Mouse (Mus musculus) myocyte (in vitro differentiated cells): ENCODE results near the gene Iqgap1. TPM values are rescaled to one million over a fixed set of nuclear protein-coding genes. Genes with fewer than 3 reads are reported as not detected.

ENCODE experiments used
- H3K27me3 ChIP-seq: one replicate; pipeline ENCODE4 v1.6.1; 2011; ENCODE audit not compliant: control insufficient read depth, insufficient read depth, insufficient read length
- H3K36me3 ChIP-seq: one replicate; pipeline ENCODE4 v1.6.1; 2011; ENCODE audit not compliant: control insufficient read depth, insufficient read depth
- H3K4me2 ChIP-seq: one replicate; pipeline ENCODE4 v1.6.1; 2011; ENCODE audit warnings: low read depth, control low read depth
- H3K4me3 ChIP-seq: one replicate; pipeline ENCODE4 v1.5.1; 2011; ENCODE audit warnings: mild to moderate bottlenecking, control low read depth, moderate library complexity
- H3K79me2 ChIP-seq: one replicate; pipeline ENCODE4 v1.6.1; 2011; ENCODE audit not compliant: control insufficient read depth, insufficient read depth
- H3ac ChIP-seq: one replicate; pipeline ENCODE4 v1.6.1; 2011; ENCODE audit not compliant: control insufficient read depth, insufficient read length
- CEBPB ChIP-seq: IDR thresholded peaks from 2 replicates; pipeline ENCODE4 v1.6.1; 2011; ENCODE audit warnings: mild to moderate bottlenecking, moderate library complexity; ENCODE audit not compliant: poor library complexity, insufficient read depth, severe bottlenecking
- E2F4 ChIP-seq: IDR thresholded peaks from one replicate; pipeline ENCODE4 v1.6.1; 2011; ENCODE audit warnings: mild to moderate bottlenecking, control low read depth, moderate library complexity; ENCODE audit not compliant: insufficient read depth
- MAX ChIP-seq: IDR thresholded peaks from one replicate; pipeline ENCODE4 v1.6.1; 2011; ENCODE audit warnings: low read depth, mild to moderate bottlenecking, control low read depth
- MYOD1 ChIP-seq, 3 experiments: IDR thresholded peaks; one replicate each; pipeline ENCODE4 v1.6.1; 2011; ENCODE audit warnings: control low read depth in 2 of 3, low read depth in 2 of 3, mild to moderate bottlenecking in 2 of 3, moderate library complexity in 1 of 3; ENCODE audit not compliant: insufficient read length in 2 of 3, control insufficient read depth in 1 of 3
- MYOG ChIP-seq, 3 experiments: IDR thresholded peaks; one replicate each; pipeline ENCODE4 v1.6.1; 2011; ENCODE audit warnings: control low read depth in 2 of 3, low read depth in 2 of 3, mild to moderate bottlenecking in 2 of 3; ENCODE audit not compliant: insufficient read length in 2 of 3, control insufficient read depth in 1 of 3, insufficient read depth in 1 of 3
- POLR2A ChIP-seq: IDR thresholded peaks from one replicate; pipeline ENCODE4 v1.6.1; 2011; ENCODE audit warnings: low read depth, mild to moderate bottlenecking, control low read depth, moderate library complexity; ENCODE audit not compliant: insufficient read length
- POLR2AphosphoS2 ChIP-seq: IDR thresholded peaks from one replicate; pipeline ENCODE4 v1.6.1; 2011; ENCODE audit warnings: low read depth, control low read depth; ENCODE audit not compliant: insufficient read length
- REST ChIP-seq: IDR thresholded peaks from one replicate; pipeline ENCODE4 v1.6.1; 2011; ENCODE audit warnings: mild to moderate bottlenecking, control low read depth, moderate library complexity; ENCODE audit not compliant: insufficient read depth, insufficient read length
- SRF ChIP-seq: IDR thresholded peaks from one replicate; pipeline ENCODE4 v1.6.1; 2011; ENCODE audit warnings: low read depth; ENCODE audit not compliant: control insufficient read depth, insufficient read length
- TCF12 ChIP-seq: IDR thresholded peaks from one replicate; pipeline ENCODE4 v1.6.1; 2011; ENCODE audit warnings: mild to moderate bottlenecking, control low read depth; ENCODE audit not compliant: poor library complexity, insufficient read depth, severe bottlenecking
- TCF3 ChIP-seq: IDR thresholded peaks from one replicate; pipeline ENCODE4 v1.6.1; 2011; ENCODE audit warnings: low read depth, control low read depth; ENCODE audit not compliant: insufficient read length
- USF1 ChIP-seq: IDR thresholded peaks from one replicate; pipeline ENCODE4 v1.6.1; 2011; ENCODE audit warnings: low read depth, mild to moderate bottlenecking, control low read depth, moderate library complexity
- polyA plus RNA-seq: library from polyadenylated mRNA; unstranded; fragments of >200 nt; fragmentation: generic; extraction: Trizol; gene quantifications from one replicate; pipeline ENCODE4 v1.2.1, GENCODE M21; 2012; ENCODE audit warnings: missing spikeins

The Iqgap1 gene
- 61.7 TPM for polyA plus RNA-seq

DNA sequence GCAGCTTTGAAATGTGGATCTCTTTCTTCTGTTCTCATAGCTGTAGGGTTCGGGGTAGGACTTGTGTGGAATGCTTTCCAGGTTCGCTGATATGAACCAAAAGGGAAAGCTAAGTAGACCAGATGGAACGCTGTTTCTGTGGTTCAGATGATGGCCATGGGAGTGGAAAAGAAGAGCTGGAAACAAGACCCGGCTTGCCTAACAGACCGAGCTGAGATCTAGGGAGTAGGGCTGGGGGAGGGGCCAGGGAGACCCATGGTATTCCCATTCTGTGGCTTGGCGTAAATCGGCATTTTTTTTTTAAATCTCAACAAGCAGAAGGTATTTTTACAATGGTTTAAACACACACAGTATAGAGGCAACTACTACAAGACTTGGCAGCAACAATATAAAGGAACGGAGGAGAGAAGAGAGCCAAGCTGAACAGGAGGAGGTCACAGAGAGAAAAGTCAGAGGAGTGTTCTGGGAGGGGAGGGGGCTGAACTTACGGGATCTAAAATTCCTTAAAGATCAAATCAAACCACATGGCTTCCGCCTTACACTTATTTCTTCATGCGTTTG lies at the start of gene Iqgap1:
Iqgap1 (minus strand) TSS at position 132 of the 561 bp plus-strand sequence.
- Histone ChIP-seq H3K4me2 (peak within 1 kb of the TSS; percentile 47), H3K4me3 (no peak within 1 kb of the TSS), H3K79me2 (no peaks in the 10 kb centered on the region), H3ac (no peak within 1 kb of the TSS), H3K36me3 (no peaks in the 10 kb centered on the region), H3K27me3 (no peaks in the 10 kb centered on the region)
- TF ChIP-seq MYOD1 (IDR thresholded peaks at IDR 0.05; ENCODE audit: control insufficient read depth in 1 of 3, insufficient read length in 2 of 3, low read depth in 2 of 3) (no peak), USF1 (no peak), SRF (no peak), TCF3 (no peak), POLR2AphosphoS2 (no peak), TCF12 (no peak), E2F4 (no peak), MAX (no peak)

DNA sequence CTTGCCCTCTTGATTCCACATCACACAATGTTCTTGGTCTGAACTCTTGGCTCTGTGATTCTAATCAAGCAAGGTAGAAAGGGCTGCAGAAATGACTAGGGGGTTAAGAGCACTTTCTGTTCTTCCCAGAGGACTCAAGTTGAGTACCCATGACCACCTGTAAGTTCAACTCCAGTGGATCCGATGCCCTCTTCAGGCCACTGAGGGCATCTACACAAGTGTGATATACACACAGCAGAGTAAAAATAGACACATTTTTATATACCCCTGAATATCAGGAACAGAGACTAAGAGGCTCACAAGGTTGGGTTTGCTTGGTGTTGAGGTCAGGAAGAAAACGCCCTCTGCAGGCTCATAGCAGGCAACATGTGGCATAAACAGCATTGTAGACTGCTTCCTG lies 47.9 kb upstream of the Iqgap1 start:
- no peak overlapping the region for H3K4me2 ChIP-seq
- H3ac ChIP-seq: no peak overlapping the region
- H3K79me2 ChIP-seq: no peaks in the 10 kb centered on the region
- peaks cover 27% of the 10 kb centered on the region for H3K36me3 ChIP-seq
- TF ChIP-seq TCF3 (no peak), USF1 (no peak), MYOD1 (IDR thresholded peaks at IDR 0.05; ENCODE audit: control insufficient read depth in 1 of 3, insufficient read length in 2 of 3, low read depth in 2 of 3) (no peak), TCF12 (no peak), SRF (no peak), MAX (no peak), CEBPB (no peak), POLR2A (no peak), MYOG (IDR thresholded peaks at IDR 0.05; ENCODE audit: control insufficient read depth in 1 of 3, insufficient read depth in 1 of 3, insufficient read length in 2 of 3, low read depth in 2 of 3) (no peak), E2F4 (no peak), POLR2AphosphoS2 (no peak), REST (no peak)
- H3K27me3 ChIP-seq: no peaks in the 10 kb centered on the region
- H3K4me3 ChIP-seq: no peak overlapping the region

DNA sequence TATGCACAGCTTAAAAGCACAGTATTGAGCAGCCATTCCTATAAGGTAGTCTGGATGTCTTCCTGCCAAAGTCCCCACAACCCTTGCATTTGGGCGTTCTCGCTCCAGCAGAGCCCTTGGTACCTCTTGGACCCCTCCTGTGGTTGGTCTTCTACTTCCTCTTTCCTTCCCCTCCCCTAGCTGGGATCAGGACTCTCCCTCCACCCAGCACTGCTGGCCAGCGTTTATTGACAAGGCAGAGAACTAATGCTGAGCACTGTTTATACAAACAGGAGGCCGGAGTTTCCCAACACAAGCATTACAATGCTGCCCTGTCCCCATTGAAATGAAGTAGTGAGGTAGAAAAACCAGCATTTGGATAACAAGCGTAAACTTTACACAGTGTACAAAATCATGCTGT lies 47.3 kb upstream of the Iqgap1 start:
- Histone ChIP-seq H3K4me3 (no peak overlapping the region), H3K79me2 (no peaks in the 10 kb centered on the region)
- no peak for TF ChIP-seq TCF12
- no peak for TF ChIP-seq TCF3
- no peak for TF ChIP-seq MYOG (IDR thresholded peaks at IDR 0.05; ENCODE audit: control insufficient read depth in 1 of 3, insufficient read depth in 1 of 3, insufficient read length in 2 of 3, low read depth in 2 of 3)
- no peak for TF ChIP-seq E2F4
- TF ChIP-seq MAX: no peak
- no peak for TF ChIP-seq REST
- TF ChIP-seq CEBPB: no peak
- TF ChIP-seq USF1: no peak
- TF ChIP-seq SRF: no peak
- TF ChIP-seq POLR2AphosphoS2: no peak
- TF ChIP-seq MYOD1 (IDR thresholded peaks at IDR 0.05; ENCODE audit: control insufficient read depth in 1 of 3, insufficient read length in 2 of 3, low read depth in 2 of 3): no peak
- TF ChIP-seq POLR2A: no peak

DNA sequence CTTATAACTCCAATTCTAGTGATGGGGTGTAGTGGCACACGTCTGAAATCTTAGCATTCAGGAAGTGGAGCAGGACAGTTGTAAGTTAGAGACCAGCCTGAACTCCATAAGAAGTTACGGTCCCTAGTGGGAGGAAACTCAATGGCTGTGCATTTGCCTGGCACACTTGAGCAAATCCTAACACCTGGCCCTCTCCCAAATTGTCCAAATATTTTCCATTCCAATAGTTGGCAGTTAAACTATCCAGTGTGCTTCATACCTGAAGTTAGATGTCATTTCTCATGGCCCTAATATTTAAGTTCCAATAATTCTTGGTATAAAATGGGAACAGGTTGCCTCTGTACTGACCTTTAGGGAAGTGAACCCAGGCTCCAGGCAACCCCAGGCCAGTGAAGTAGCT lies 42.9 kb upstream of the Iqgap1 start:
- Histone ChIP-seq H3K79me2 (peaks cover 5% of the 10 kb centered on the region), H3ac (no peak overlapping the region), H3K4me2 (no peak overlapping the region), H3K27me3 (no peaks in the 10 kb centered on the region), H3K36me3 (peaks cover 20% of the 10 kb centered on the region), H3K4me3 (no peak overlapping the region)
- no peak for TF ChIP-seq MYOG (IDR thresholded peaks at IDR 0.05; ENCODE audit: control insufficient read depth in 1 of 3, insufficient read depth in 1 of 3, insufficient read length in 2 of 3, low read depth in 2 of 3)
- no peak for TF ChIP-seq MYOD1 (IDR thresholded peaks at IDR 0.05; ENCODE audit: control insufficient read depth in 1 of 3, insufficient read length in 2 of 3, low read depth in 2 of 3)
- no peak for TF ChIP-seq E2F4
- no peak for TF ChIP-seq POLR2A
- TF ChIP-seq POLR2AphosphoS2: no peak
- no peak for TF ChIP-seq CEBPB
- TF ChIP-seq SRF: no peak
- TF ChIP-seq TCF12: no peak
- TF ChIP-seq USF1: no peak
- TF ChIP-seq MAX: no peak
- no peak for TF ChIP-seq REST
- no peak for TF ChIP-seq TCF3

More for the DNA sequence above, 47.3 kb upstream of the Iqgap1 start:
- Histone ChIP-seq H3K27me3 (no peaks in the 10 kb centered on the region), H3K36me3 (peaks cover 29% of the 10 kb centered on the region), H3K4me2 (no peak overlapping the region), H3ac (no peak overlapping the region)
